Mouse (Mus musculus) stomach, embryonic 16.5 days (tissue): ENCODE results near the gene Gas7. TPM values are rescaled to one million over a fixed set of nuclear protein-coding genes. Genes with fewer than 3 reads are reported as not detected.

Experiments used
- ATAC-seq: fragments of 200-750 bp; cut with Nextera tagmentation; 2 replicates; pipeline ENCODE4 v1.8.0; 2017; ENCODE audit warnings: moderate number of reproducible peaks, moderate TSS enrichment; ENCODE audit not compliant: insufficient read depth, low FRiP score
- H3K27ac ChIP-seq: fragments of 300-500 bp; sonication (generic); 2 replicates; pipeline ENCODE4 v1.5.1; 2014; ENCODE audit warnings: low read length
- H3K27me3 ChIP-seq: fragments of 300-500 bp; sonication (generic); 2 replicates; pipeline ENCODE4 v1.6.1; 2014; ENCODE audit warnings: low read length, control low read depth, mixed read lengths; ENCODE audit not compliant: control insufficient read depth, insufficient read depth
- H3K36me3 ChIP-seq: fragments of 300-500 bp; sonication (generic); 2 replicates; pipeline ENCODE4 v1.6.1; 2014; ENCODE audit warnings: low read length; ENCODE audit not compliant: control insufficient read depth, insufficient read depth
- H3K4me1 ChIP-seq: fragments of 300-500 bp; sonication (generic); 2 replicates; pipeline ENCODE4 v1.6.1; 2014; ENCODE audit warnings: low read length, control low read depth, mixed read lengths; ENCODE audit not compliant: control insufficient read depth, insufficient read depth
- H3K4me2 ChIP-seq: fragments of 300-500 bp; sonication (generic); 2 replicates; pipeline ENCODE4 v1.6.1; 2014; ENCODE audit warnings: low read depth, low read length, mixed read lengths
- H3K4me3 ChIP-seq: fragments of 300-500 bp; sonication (generic); replicated peaks from 2 replicates; pipeline ENCODE4 v1.5.1; 2014; ENCODE audit warnings: mild to moderate bottlenecking, low read length
- H3K9ac ChIP-seq: fragments of 300-500 bp; sonication (generic); 2 replicates; pipeline ENCODE4 v1.6.1; 2014; ENCODE audit warnings: low read length
- H3K9me3 ChIP-seq: fragments of 300-500 bp; sonication (generic); replicated peaks from 2 replicates; pipeline ENCODE4 v1.6.1; 2016; ENCODE audit warnings: low read length, control low read depth; ENCODE audit not compliant: control insufficient read depth
- WGBS: fragments of 180-500 bp; shearing (Covaris S2); extraction: QIAGEN DNeasy Blood & Tissue Kit; methylation state at CpG from one replicate; pipeline ENCODE4 v1.1.7; 2014; 5-methylcytosine and 5-hydroxymethylcytosine counted together
- polyA plus RNA-seq: library from polyadenylated mRNA; unstranded; fragments of >200 nt; fragmentation: Nextera tagmentation; extraction: Ambion mirVana; gene quantifications from 2 replicates; pipeline ENCODE4 v1.2.1, GENCODE M21; 2015

Gas7 gene
- polyA plus RNA-seq, 1 experiment from 2014 or later, result 15.5 TPM

- Histone ChIP-seq H3K27ac (no peak overlapping the region), H3K36me3 (no peaks in the 10 kb centered on the region), H3K4me2 (no peak overlapping the region), H3K4me1 (no peaks in the 10 kb centered on the region), H3K9ac (no peak overlapping the region), H3K27me3 (no peaks in the 10 kb centered on the region), H3K4me3 (no peak overlapping the region), H3K9me3 (no peaks in the 10 kb centered on the region)
- no peak for ATAC-seq
- WGBS, result 75% methylated on average over 3 of the region's 3 CpGs
Measured at GRCm38 (mm10) chr11:67643465-67643864, 188.2 kb downstream of the Gas7 start.

- H3K9ac ChIP-seq, result no peak overlapping the region
- H3K4me1 ChIP-seq, result no peaks in the 10 kb centered on the region
- no peak overlapping the region for H3K4me3 ChIP-seq
- 68% methylated on average over 6 of the region's 6 CpGs for WGBS
- no peak for ATAC-seq
- H3K27me3 ChIP-seq, result no peaks in the 10 kb centered on the region
- no peaks in the 10 kb centered on the region for H3K9me3 ChIP-seq
- H3K27ac ChIP-seq, result no peak overlapping the region
- H3K4me2 ChIP-seq, result no peak overlapping the region
- H3K36me3 ChIP-seq, result no peaks in the 10 kb centered on the region
Measured at GRCm38 (mm10) chr11:67644632-67645149, 189.5 kb downstream of the Gas7 start.

GRCm38 (mm10) chr11:67647745-67648144, 192.5 kb downstream of the Gas7 start:
- peaks cover 7% of the 10 kb centered on the region; the same call in 1 of the 2 replicates for H3K4me1 ChIP-seq
- ATAC-seq, result no peak; the same call in 1 of the 2 replicates
- no peaks in the 10 kb centered on the region for H3K9me3 ChIP-seq
- H3K9ac ChIP-seq, result no peak overlapping the region
- 30% methylated on average over 5 of the region's 5 CpGs for WGBS
- H3K27ac ChIP-seq, result 0 out of 2 replicates have a peak overlapping the region, but pooled peaks have one; percentile 1
- no peak overlapping the region for H3K4me2 ChIP-seq
- H3K36me3 ChIP-seq, result no peaks in the 10 kb centered on the region
- H3K4me3 ChIP-seq, result no peak overlapping the region
- H3K27me3 ChIP-seq, result no peaks in the 10 kb centered on the region

- Histone ChIP-seq H3K9me3 (no peaks in the 10 kb centered on the region), H3K4me2 (no peak overlapping the region), H3K4me1 (peaks cover 7% of the 10 kb centered on the region; the same call in 1 of the 2 replicates), H3K4me3 (no peak overlapping the region), H3K27ac (no peak overlapping the region), H3K9ac (no peak overlapping the region), H3K27me3 (no peaks in the 10 kb centered on the region), H3K36me3 (no peaks in the 10 kb centered on the region)
- 71% methylated on average over 11 of the region's 11 CpGs for WGBS
- ATAC-seq, result no peak
Measured at GRCm38 (mm10) chr11:67648651-67649407, 193.6 kb downstream of the Gas7 start.

GRCm38 (mm10) chr11:67649971-67650707, 194.9 kb downstream of the Gas7 start:
- Histone ChIP-seq H3K27ac (no peak overlapping the region), H3K36me3 (no peaks in the 10 kb centered on the region), H3K9me3 (no peaks in the 10 kb centered on the region), H3K4me2 (no peak overlapping the region), H3K4me3 (no peak overlapping the region), H3K9ac (no peak overlapping the region), H3K27me3 (no peaks in the 10 kb centered on the region), H3K4me1 (peaks cover 7% of the 10 kb centered on the region; the same call in 1 of the 2 replicates)
- WGBS, result 58% methylated on average over 10 of the region's 10 CpGs
- no peak for ATAC-seq

- Histone ChIP-seq H3K27me3 (no peaks in the 10 kb centered on the region), H3K9ac (no peak overlapping the region), H3K4me2 (no peak overlapping the region), H3K9me3 (no peaks in the 10 kb centered on the region), H3K4me1 (peaks cover 7% of the 10 kb centered on the region; the same call in 1 of the 2 replicates), H3K36me3 (no peaks in the 10 kb centered on the region), H3K4me3 (no peak overlapping the region), H3K27ac (no peak overlapping the region)
- no peak for ATAC-seq
- WGBS, result 72% methylated on average over 6 of the region's 6 CpGs
Measured at GRCm38 (mm10) chr11:67651731-67652130, 196.5 kb downstream of the Gas7 start.

GRCm38 (mm10) chr11:67652194-67652892, 197.1 kb downstream of the Gas7 start:
- WGBS, result 19% methylated on average over 14 of the region's 14 CpGs
- no peak for ATAC-seq
- no peaks in the 10 kb centered on the region for H3K9me3 ChIP-seq
- no peak overlapping the region for H3K27ac ChIP-seq
- no peak overlapping the region for H3K4me2 ChIP-seq
- H3K4me1 ChIP-seq, result peaks cover 7% of the 10 kb centered on the region; the same call in 1 of the 2 replicates
- no peak overlapping the region for H3K9ac ChIP-seq
- H3K27me3 ChIP-seq, result no peaks in the 10 kb centered on the region
- no peak overlapping the region for H3K4me3 ChIP-seq
- H3K36me3 ChIP-seq, result no peaks in the 10 kb centered on the region

GRCm38 (mm10) chr11:67652893-67653255, 197.6 kb downstream of the Gas7 start:
- Histone ChIP-seq H3K4me1 (peaks cover 7% of the 10 kb centered on the region; the same call in 1 of the 2 replicates), H3K9me3 (no peaks in the 10 kb centered on the region), H3K9ac (peak overlapping the region; percentile 16; the same call in 1 of the 2 replicates), H3K27me3 (no peaks in the 10 kb centered on the region), H3K36me3 (no peaks in the 10 kb centered on the region), H3K4me2 (no peak overlapping the region), H3K4me3 (no peak overlapping the region), H3K27ac (no peak overlapping the region)
- ATAC-seq, result no peak
- WGBS, result 41% methylated on average over 6 of the region's 6 CpGs
